Mouse (Mus musculus) limb, embryonic 12.5 days (tissue): Measurements from ENCODE around the gene Cdh19. TPM values are rescaled to one million over a fixed set of nuclear protein-coding genes. Genes with fewer than 3 reads are reported as not detected.

Experiments
- ATAC-seq: fragments of 200-750 bp; cut with Nextera tagmentation; 2 replicates; pipeline ENCODE4 v1.8.0; 2017; ENCODE audit warnings: low read depth, moderate TSS enrichment; ENCODE audit not compliant: insufficient number of reproducible peaks, insufficient read depth, low FRiP score, low TSS enrichment
- H3K27ac ChIP-seq: fragments of 300-500 bp; sonication (generic); 2 replicates; pipeline ENCODE4 v1.5.1; 2016; ENCODE audit warnings: mild to moderate bottlenecking, moderate library complexity
- H3K27me3 ChIP-seq: fragments of 300-500 bp; sonication (generic); 2 replicates; pipeline ENCODE4 v1.6.1; 2016; ENCODE audit warnings: mild to moderate bottlenecking, moderate library complexity
- H3K36me3 ChIP-seq: fragments of 300-500 bp; sonication (generic); 2 replicates; pipeline ENCODE4 v1.6.1; 2016; ENCODE audit warnings: mild to moderate bottlenecking, moderate library complexity
- H3K4me1 ChIP-seq: fragments of 300-500 bp; sonication (generic); replicated peaks from 2 replicates; pipeline ENCODE4 v1.6.1; 2016
- H3K4me2 ChIP-seq: fragments of 300-500 bp; sonication (generic); 2 replicates; pipeline ENCODE4 v1.6.1; 2016; ENCODE audit warnings: mild to moderate bottlenecking, moderate library complexity
- H3K4me3 ChIP-seq: fragments of 300-500 bp; sonication (generic); replicated peaks from 2 replicates; pipeline ENCODE4 v1.5.1; 2016; ENCODE audit warnings: mild to moderate bottlenecking
- H3K9ac ChIP-seq: fragments of 300-500 bp; sonication (generic); replicated peaks from 2 replicates; pipeline ENCODE4 v1.6.1; 2016; ENCODE audit warnings: mild to moderate bottlenecking, moderate library complexity
- H3K9me3 ChIP-seq: fragments of 300-500 bp; sonication (generic); 2 replicates; pipeline ENCODE4 v1.6.1; 2016; ENCODE audit warnings: mild to moderate bottlenecking, moderate library complexity
- WGBS: fragments of 180-500 bp; shearing (Covaris S2); methylation state at CpG from one replicate; pipeline ENCODE4 v1.1.7; 2016; 5-methylcytosine and 5-hydroxymethylcytosine counted together
- polyA plus RNA-seq: library from polyadenylated mRNA; unstranded; fragments of >200 nt; fragmentation: Nextera tagmentation; extraction: Ambion mirVana; gene quantifications from 2 replicates; pipeline ENCODE4 v1.2.1, GENCODE M21; 2016

The Cdh19 gene
- 0.73 and 0.83 TPM in 2 replicates for polyA plus RNA-seq

DNA sequence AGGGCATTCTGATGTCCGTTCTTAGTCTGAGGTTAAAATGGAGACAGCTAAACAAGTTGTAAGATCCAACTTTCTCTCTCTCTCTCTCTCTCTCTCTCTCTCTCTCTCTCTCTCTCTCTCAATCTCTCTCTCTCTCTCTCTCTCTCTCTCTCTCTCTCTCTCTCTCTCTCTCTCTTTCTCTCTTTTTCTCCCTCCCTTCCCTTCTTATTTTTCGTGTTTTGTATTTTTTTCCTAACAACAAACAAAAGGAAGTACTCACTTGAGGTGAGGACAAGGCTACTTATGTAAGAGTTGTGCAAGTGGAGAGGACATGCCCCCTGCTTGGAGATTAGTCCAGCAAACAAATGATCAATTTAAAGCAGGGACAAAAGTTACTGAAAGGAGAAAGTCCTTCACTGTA is at the start of gene Cdh19:
Cdh19 (minus strand) TSS at position 101 of the 400 bp plus-strand sequence.
- no peak for ATAC-seq
- no peaks in the 10 kb centered on the region for H3K4me1 ChIP-seq
- 68% methylated on average over 2 of the region's 2 CpGs for WGBS
- no peak within 1 kb of the TSS for H3K9ac ChIP-seq
- no peaks in the 10 kb centered on the region for H3K27me3 ChIP-seq
- no peak within 1 kb of the TSS for H3K27ac ChIP-seq
- H3K36me3 ChIP-seq, result no peaks in the 10 kb centered on the region
- no peak within 1 kb of the TSS for H3K4me3 ChIP-seq
- no peaks in the 10 kb centered on the region for H3K9me3 ChIP-seq
- no peak within 1 kb of the TSS for H3K4me2 ChIP-seq

DNA sequence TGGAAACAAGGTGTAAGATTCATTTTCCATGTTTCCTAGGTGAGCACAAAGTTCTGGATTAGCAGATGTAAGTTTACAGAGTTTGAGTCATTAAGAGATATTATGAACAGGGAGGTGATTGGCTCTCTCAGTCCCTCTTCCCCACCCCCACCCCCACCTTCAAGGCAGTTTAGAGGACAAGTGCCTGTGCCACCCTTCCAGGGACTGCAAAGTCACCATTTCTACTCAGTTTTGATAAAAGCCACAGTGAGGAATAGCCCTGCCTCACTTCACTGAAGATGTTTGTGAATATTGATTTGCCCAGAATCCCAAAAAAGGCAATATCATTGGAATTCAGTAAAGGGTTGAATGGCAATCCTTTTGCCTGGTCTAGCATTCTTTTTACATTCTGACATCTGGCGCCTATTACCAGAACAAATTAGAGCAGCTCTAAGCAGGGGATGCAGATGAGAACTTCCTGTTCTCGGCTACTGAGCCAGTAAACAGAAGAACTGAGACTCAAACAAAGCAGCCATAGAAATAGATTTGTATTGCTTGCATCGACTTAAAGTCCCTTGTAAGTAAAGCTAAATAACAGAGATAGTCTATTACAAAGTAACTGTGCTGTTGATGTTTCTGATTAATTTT is 43.2 kb upstream of the Cdh19 start:
- no peaks in the 10 kb centered on the region for H3K9me3 ChIP-seq
- H3K36me3 ChIP-seq, result no peaks in the 10 kb centered on the region
- H3K4me2 ChIP-seq, result no peak overlapping the region
- no peak overlapping the region for H3K9ac ChIP-seq
- no peak overlapping the region for H3K27ac ChIP-seq
- 11% methylated on average over 3 of the region's 3 CpGs for WGBS
- ATAC-seq, result no peak; the same call in 1 of the 2 replicates
- no peaks in the 10 kb centered on the region for H3K27me3 ChIP-seq
- no peak overlapping the region for H3K4me3 ChIP-seq
- H3K4me1 ChIP-seq, result no peaks in the 10 kb centered on the region

DNA sequence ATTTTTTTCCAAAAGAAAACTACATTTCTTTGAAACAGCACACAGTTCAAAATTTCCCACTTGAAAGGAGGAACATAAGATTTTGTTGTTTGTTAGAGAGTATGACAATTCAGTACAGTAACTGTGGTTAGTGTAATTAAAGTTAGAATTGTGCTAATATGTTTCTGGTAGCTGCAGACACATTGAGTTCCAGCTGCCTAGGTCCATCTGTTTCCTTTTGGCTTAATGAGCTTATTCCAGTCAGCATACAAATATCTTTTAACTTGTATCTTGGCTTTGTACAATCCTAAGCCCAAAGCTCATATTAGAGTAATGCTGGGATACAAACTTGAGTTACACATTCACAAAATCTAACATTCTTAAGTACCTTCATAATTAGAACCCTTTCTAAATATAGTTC is 40.3 kb upstream of the Cdh19 start:
- no peak for ATAC-seq
- H3K9me3 ChIP-seq, result no peaks in the 10 kb centered on the region
- no peaks in the 10 kb centered on the region for H3K4me1 ChIP-seq
- no peak overlapping the region for H3K4me3 ChIP-seq
- no peaks in the 10 kb centered on the region for H3K27me3 ChIP-seq
- no peaks in the 10 kb centered on the region for H3K36me3 ChIP-seq
- no peak overlapping the region for H3K9ac ChIP-seq
- H3K4me2 ChIP-seq, result no peak overlapping the region
- H3K27ac ChIP-seq, result no peak overlapping the region

DNA sequence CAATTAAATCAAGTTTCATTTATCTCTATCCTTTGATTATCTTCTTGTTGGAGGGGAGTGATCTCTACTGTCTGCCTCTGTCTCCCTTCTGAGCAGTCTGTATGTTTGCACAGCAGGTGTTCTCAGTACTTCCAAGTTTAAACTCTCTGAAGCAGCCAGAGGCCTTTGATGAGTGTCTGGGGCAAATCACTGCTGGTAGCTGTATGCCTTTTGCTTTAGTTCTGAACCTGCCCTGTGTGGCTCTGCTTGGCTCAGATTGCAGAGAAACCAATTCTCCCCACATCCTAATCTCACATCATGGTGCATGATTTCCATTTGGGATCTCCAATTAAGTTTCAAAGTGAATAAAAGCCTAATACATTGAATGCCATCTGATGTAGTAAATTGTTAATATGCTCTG is 12.4 kb upstream of the Cdh19 start:
- no peaks in the 10 kb centered on the region for H3K9me3 ChIP-seq
- H3K4me2 ChIP-seq, result no peak overlapping the region
- no peaks in the 10 kb centered on the region for H3K36me3 ChIP-seq
- H3K27me3 ChIP-seq, result no peaks in the 10 kb centered on the region
- no peak for ATAC-seq
- no peak overlapping the region for H3K9ac ChIP-seq
- H3K4me3 ChIP-seq, result no peak overlapping the region
- H3K4me1 ChIP-seq, result no peaks in the 10 kb centered on the region
- H3K27ac ChIP-seq, result no peak overlapping the region

DNA sequence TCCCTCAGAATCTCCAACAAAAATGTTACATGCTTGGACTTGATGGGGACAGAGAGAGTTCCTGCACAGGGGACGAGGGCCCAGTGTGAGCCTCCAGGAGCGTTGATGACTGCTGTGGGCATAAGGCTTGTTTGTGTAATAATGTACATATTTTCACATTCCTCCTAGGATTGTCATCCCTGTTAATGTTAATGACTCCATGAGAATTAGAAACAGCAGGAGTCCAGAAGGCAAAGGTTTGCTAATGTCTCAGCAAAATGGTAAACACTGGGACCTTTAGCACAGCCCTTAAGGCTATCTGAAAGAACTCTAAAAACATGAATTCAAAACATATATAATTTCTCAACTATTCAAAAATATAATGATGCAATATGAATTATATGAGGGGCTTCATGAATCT is 8.2 kb downstream of the Cdh19 start:
- H3K4me1 ChIP-seq, result no peaks in the 10 kb centered on the region
- H3K9me3 ChIP-seq, result no peaks in the 10 kb centered on the region
- H3K4me3 ChIP-seq, result no peak overlapping the region
- ATAC-seq, result no peak
- no peaks in the 10 kb centered on the region for H3K27me3 ChIP-seq
- H3K36me3 ChIP-seq, result no peaks in the 10 kb centered on the region
- no peak overlapping the region for H3K9ac ChIP-seq
- WGBS, result 75% methylated on average over 2 of the region's 2 CpGs
- H3K4me2 ChIP-seq, result no peak overlapping the region
- H3K27ac ChIP-seq, result no peak overlapping the region

DNA sequence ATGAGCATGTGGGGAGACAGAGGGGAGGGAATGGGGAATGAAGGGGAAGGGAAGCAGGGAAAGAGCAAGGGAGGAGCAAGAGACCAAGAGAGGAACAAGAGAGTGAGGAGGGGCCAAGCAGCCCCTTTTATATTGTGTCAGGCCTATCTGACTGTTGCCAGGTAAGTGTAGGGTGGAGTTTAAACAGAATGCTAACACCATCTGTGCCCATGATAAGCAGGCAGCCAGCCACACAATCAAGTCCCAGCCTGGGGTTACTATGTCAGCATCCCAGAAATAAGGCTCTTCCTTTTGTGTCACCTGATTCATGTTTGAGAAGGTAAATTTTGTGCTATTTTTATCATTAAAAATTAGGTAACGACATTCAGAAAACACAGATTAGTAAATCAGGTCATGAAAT is 67.6 kb downstream of the Cdh19 start:
- 90% methylated on average over 1 of the region's 1 CpGs for WGBS
- H3K9me3 ChIP-seq, result no peaks in the 10 kb centered on the region
- ATAC-seq, result no peak

DNA sequence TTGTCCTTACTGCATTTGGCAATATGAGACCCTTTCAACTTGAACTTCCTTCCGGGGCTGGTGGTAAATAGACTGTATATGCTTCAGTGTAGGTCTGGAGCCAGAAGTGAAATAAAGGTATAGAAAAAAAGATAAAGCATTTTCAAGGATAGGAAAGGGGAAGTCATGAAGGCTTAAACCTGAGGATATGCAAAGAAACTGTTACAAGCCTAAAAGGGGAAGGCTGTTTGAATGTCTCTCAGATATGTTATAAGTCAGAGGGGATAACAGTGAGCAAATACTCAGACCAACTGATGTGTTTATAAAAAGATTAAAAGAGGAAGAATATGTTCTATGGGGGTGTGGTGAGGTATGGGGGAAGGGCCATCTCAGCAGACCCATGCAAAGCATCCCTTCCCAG is 68.2 kb downstream of the Cdh19 start:
- no peaks in the 10 kb centered on the region for H3K9me3 ChIP-seq
- H3K27ac ChIP-seq, result no peak overlapping the region
- no peaks in the 10 kb centered on the region for H3K36me3 ChIP-seq
- H3K27me3 ChIP-seq, result no peaks in the 10 kb centered on the region
- ATAC-seq, result no peak
- no peak overlapping the region for H3K4me3 ChIP-seq
- no peak overlapping the region for H3K9ac ChIP-seq
- H3K4me1 ChIP-seq, result no peaks in the 10 kb centered on the region
- 59% methylated on average over 1 of the region's 1 CpGs for WGBS
- no peak overlapping the region for H3K4me2 ChIP-seq

More for the DNA sequence above, 67.6 kb downstream of the Cdh19 start:
- H3K9ac ChIP-seq, result no peak overlapping the region
- no peak overlapping the region for H3K27ac ChIP-seq
- no peaks in the 10 kb centered on the region for H3K36me3 ChIP-seq
- H3K4me2 ChIP-seq, result no peak overlapping the region
- no peaks in the 10 kb centered on the region for H3K27me3 ChIP-seq
- H3K4me1 ChIP-seq, result no peaks in the 10 kb centered on the region
- H3K4me3 ChIP-seq, result no peak overlapping the region

DNA sequence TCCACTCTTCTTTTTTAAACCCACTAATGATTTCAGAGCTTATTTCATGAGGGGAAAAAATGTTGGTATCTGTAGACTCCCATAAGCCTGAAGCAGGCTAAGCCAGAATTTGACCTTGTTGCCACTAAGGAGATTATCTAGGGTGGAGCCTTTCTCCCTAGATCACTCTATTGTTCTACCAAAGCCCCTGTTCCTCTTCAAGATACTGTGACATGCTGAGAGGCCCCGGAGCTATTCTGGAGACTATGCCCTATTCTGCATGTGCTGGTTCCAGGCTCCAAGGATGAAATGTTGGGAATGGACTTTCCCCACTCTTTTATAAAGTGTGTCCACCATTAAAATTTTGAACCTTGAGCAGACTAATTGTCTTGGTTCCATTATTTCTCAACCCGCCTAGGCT is 73.1 kb downstream of the Cdh19 start:
- no peak overlapping the region for H3K4me2 ChIP-seq
- no peaks in the 10 kb centered on the region for H3K4me1 ChIP-seq
- H3K27ac ChIP-seq, result no peak overlapping the region
- no peaks in the 10 kb centered on the region for H3K36me3 ChIP-seq
- H3K9me3 ChIP-seq, result no peaks in the 10 kb centered on the region
- 78% methylated on average over 2 of the region's 2 CpGs for WGBS
- no peak overlapping the region for H3K4me3 ChIP-seq
- no peaks in the 10 kb centered on the region for H3K27me3 ChIP-seq
- no peak for ATAC-seq
- no peak overlapping the region for H3K9ac ChIP-seq
